Mouse (Mus musculus) kidney, adult 8-10 months (tissue): Measurements from ENCODE around the gene Igf1r.

Source experiments
- DNase-seq, 2 experiments: peaks; one replicate each; pipeline ENCODE4 v3.0.0; 2022

Igf1r gene

DNA sequence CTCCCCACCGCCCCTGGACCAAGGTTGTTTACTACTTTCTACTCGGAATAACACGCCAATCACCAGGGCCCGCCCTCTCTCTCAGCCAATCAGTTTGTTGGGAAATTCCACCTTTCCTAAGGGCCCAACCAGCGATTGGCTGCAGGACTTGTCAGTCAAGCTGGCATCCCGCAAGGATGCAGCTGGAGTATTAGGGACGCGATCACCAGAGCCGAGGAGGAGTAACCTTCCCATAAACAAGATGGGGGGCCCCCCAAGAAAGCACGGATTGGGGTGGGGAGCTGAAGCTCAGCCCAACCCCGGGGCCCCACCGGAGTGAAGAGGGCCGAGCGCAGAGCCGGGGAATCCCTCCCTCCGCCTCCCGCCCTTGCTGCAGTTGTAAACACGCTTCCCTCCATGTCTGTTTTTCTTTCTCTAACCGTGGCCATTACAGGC lies 176.5 kb downstream of the Igf1r start:
- DNase-seq: peak; percentile 99 to 100

DNA sequence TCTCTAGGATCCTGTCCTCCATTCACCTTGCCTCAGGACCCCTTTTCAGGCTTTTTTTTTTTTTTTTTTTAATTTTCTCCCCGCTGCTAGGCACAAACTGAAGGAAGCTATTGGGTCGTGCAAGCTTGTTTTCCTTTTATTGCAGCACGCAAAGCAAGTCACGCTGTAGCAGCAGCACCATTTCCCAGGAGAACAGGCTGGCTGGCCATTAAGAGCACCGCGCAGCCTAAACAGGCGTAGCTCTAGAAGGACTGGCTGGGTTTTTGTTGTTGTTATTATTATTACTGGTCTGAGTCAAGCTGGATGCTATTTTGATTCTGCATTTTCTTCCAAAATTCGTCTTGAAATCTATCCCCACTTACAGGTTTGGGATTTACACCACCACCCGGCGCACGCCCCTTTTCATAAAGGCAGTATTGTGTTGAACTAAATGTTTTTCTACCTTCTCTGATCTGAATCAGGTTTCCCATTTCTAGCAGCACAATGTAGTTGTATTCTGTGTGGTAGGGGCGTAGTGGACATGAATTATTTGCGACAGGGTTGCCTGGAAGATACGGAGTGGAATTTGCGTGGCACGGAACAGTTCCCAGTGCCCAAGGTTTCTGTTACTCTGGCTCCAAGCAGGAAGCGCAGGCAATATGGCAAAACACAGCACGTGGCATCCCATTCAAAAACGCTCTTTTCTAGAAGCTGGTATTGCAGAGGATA lies 177.1 kb downstream of the Igf1r start:
- DNase-seq: peak; percentile 89 to 92

GRCm38 (mm10) chr7:68130950-68131580 lies 178.4 kb downstream of the Igf1r start:
- DNase-seq: peak; percentile 80 to 87

GRCm38 (mm10) chr7:68133679-68134078 lies 181.1 kb downstream of the Igf1r start:
- DNase-seq: no peak

GRCm38 (mm10) chr7:68134948-68135347 lies 182.3 kb downstream of the Igf1r start:
- DNase-seq: no peak

GRCm38 (mm10) chr7:68136056-68136455 lies 183.4 kb downstream of the Igf1r start:
- DNase-seq: no peak

DNA sequence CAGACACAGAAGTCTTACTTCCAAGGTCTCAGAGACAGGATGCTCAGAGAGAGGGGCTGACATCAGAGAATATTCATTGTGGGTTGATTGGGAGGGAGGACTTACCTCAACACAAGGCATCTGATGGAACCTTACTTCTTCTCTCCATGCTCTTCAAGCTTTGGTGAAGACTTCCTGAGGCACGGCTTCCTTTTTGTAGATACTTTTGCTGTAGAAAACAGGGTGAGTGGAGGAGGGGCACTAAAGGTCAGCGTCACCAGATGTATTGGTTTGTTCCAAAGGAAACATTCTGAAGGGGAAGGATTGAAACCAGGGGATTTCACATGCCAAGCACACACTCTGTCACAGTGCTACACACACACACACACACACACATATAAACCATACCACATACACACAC lies 186.8 kb downstream of the Igf1r start:
- DNase-seq: no peak

GRCm38 (mm10) chr7:68140041-68140807 lies 187.6 kb downstream of the Igf1r start:
- DNase-seq: no peak

DNA sequence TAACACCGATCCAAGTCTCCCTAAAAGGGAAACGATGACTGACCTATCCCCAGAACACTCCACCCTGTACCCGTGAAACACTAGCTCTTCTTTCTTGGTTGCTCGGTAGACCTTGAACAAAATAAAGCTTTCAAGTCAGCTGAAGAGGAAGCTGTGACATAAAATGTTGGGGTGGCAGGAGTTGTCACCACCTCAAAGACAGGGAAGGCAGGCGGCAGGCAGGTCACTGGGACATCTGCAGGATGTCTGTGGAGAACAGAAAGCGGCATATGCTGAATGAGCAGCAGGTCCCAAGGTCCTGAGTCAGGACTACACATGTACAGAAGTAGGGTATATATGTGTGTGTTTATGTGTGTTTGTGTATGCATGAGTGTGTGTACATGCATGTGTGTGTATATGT lies 191.6 kb downstream of the Igf1r start:
- no peak for DNase-seq

DNA sequence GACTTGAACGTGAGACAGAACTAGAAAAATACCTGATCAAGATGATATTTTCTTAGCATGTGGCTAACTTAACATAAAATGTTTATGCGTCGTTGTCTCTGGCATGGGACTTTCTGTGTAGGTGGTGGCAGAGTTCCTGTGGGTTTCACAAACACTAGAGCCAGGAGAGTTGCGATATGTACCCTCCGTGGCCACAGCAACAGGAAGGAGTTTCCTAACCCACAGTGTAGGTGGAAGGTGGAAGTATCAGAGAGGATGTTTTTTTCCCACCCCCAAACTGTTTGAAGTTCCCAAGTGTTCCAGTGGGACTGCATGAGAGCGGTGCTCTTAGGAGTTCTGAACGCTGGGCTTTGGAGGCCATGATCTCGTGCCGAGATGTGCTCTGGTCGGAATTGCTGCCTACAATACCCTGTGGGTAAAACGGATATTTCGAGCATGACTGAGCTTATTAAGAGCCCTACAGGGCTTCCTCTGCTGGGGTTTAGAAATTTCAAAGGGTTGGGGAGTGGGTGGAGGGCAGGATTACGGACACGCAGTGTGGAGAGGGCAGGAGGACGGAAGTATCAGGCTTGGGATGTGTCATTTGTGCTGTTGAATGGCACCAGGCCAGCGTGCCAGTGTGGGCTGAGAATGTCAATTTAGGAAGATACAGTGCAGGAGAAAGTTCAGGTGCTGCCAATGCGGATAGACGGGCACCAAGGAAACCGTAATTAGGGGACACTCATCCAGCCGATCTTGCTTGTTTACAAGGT lies 195.8 kb downstream of the Igf1r start:
- no peak for DNase-seq

DNA sequence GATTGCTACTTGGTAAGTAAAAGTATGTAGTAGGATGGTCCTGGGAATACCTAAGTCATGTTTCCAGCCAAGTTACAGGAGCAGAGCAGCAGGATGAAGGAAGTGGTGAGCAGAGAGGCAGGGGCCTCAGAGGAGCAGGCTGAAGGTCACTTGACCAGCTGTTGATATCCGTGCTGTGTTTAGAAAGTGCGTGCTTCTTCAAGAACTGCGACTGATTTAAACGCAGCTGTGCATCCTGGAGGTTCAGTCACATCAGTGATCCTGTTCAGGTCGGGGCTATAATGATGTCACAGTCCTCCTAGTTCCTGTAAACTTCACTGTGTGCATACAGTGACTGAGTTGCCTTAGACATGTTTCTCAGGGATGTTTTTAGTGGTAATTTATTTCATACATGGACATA lies 199.3 kb downstream of the Igf1r start:
- no peak for DNase-seq

- DNase-seq: no peak
These were observed 199.8 kb downstream of the Igf1r start for GRCm38 (mm10) chr7:68152458-68152857.

- DNase-seq: no peak
These were observed 200.6 kb downstream of the Igf1r start for GRCm38 (mm10) chr7:68153269-68153668.

DNA sequence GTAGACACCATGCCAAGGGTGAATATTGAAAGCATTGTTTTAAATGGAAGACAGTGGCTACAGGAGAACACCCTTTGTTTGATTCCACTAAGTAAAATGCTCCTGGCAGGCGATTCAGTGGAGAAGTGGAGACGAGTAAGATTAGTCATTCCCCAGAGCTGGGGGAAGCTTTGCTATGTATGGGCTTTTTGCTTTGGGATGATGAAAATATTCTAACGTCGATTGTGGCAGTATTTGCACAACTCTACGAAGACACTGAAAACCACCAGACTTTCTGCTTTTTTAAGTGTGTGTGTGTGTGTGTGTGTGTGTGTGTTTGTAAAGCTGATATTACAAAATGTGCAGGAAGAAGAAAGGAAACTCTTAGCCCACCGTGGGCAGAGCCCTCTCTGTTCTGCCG lies 202.0 kb downstream of the Igf1r start:
- DNase-seq: no peak

GRCm38 (mm10) chr7:68160094-68160791 lies 207.6 kb downstream of the Igf1r start:
- DNase-seq: no peak

DNA sequence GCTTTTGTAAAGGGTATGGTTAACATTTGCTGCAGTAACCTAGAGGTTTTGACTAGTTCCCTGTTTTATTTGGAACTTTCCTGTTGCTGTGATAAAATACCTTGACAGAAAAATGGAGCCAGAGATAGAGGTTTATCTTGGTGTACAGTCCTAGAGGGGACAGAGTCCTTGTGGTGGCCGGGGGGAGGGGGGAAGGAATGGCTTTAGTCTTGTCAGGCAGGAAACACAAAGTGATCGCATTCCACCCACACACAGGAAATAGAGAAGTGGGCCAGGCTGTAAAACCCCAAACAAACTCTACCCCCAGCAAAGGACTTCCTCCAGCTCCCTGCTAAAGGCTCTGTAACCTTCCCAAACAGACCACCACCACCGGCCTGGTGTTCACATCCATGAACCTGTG lies 211.4 kb downstream of the Igf1r start:
- no peak for DNase-seq

DNA sequence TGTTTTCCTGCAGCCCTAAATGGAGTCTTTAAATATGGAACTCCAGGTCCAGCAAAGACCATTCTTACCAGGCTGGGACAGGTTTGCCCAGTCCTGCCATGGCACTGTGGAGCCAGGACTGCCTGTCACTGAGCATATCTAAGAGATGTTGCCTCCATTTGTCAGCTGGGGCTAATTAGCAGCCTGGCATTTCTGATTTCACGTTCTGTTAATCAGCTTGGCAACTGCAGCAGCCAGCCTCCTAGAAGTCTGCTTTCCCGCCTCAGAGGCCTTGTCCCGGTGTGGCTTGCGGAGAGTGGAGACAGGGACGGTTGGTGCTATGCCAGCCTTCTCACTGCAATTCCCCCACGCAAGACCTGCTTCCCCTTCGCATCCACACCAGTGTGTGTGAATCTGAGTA lies 220.1 kb downstream of the Igf1r start:
- no peak for DNase-seq

DNA sequence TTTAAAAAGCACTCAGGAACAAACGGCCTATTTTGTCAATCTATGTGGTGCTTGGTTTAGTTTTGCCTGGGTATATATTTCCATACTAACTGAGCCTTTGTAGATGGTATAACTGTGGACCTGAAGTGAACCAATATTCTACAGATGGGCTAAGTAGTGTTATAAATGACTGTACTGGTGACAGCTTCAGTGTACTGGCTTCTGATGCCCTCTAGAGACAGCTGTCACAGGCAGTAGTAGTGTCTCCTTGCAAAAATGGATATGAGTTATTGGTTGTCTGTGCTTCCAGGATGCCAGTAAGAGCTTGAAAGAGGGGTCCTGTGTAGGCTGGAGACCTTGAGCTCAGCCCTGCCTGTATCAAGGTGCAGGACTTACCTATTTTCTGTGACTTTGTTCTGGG lies 227.0 kb downstream of the Igf1r start:
- no peak for DNase-seq

- no peak for DNase-seq
These were observed 228.5 kb downstream of the Igf1r start for GRCm38 (mm10) chr7:68181104-68181503.

GRCm38 (mm10) chr7:68182025-68182424 lies 229.4 kb downstream of the Igf1r start:
- DNase-seq: peak in 1 of 2 experiments; percentile 15

DNA sequence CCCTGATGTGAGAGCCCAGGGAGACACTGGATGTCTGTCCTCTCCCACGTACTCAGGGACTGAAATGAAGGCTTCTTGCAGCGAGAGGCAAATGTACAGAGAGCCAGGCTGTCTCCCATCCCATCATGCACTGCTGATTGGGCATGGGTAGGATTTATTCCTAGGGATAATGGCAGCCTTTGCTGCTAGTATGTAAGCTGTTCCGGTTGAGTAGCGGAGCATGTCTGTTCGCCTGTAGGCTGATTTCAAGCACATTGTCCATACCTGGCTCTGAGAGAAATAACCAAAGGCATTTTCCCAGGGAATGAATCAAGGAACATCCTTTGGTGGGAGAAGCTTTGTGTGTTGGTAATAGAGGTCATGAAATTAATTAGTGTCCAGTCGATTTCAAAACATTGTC lies 230.1 kb downstream of the Igf1r start:
- DNase-seq: no peak

DNA sequence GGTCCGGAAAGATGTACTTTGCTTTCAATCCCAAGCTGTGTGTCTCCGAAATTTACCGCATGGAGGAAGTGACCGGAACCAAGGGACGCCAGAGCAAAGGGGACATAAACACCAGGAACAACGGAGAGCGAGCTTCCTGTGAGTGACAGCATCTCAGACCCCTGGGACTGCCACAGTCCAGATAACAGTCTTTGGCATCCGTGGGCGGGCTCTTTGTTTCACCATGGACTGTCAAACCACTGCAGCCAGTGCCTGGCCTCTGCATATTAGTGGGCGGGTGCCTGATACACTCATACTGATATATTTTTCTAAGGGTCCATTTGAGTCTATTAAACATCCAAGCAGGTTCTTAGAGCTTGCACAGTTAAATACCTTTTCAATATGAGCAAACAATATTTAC lies 230.8 kb downstream of the Igf1r start:
- DNase-seq: no peak

DNA sequence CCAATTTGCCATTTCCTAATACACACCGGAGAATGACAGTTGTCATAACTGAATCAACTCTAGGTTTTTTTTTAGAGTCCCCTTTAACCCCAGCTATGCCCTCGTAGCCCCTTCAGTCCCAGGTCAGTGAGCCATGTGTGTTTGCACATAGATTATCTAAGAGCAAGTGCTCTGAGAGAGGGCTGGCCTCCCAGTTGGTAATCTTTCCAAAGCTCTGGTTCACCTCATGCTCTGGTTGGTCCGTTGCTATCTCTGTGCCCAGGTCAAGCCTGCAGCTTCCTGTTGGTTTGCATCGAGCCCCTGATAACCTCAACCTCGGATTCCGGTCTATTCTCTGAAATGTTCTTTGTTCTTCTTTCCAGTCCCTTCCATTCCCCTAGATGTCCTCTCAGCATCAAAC lies 236.6 kb downstream of the Igf1r start:
- no peak for DNase-seq
